Mouse (Mus musculus) inflammation-experienced regulatory T-cells, adult 6 months (primary cell): ENCODE measurements around the gene Ifngr2. TPM values are rescaled to one million over a fixed set of nuclear protein-coding genes. Genes with fewer than 3 reads are reported as not detected.

Experiments
- ATAC-seq: one replicate; pipeline ENCODE4 v1.8.0; 2017
- polyA plus RNA-seq, 3 experiments: library from polyadenylated mRNA; unstranded; fragments of 100-300 nt; shearing (Covaris generic); gene quantifications; one replicate each; pipeline ENCODE4 v1.2.1; 2017

The Ifngr2 gene
- polyA plus RNA-seq, 3 experiments from 2014 or later, result 3.4 to 30.9 (median 14.7) TPM

- ATAC-seq, result no peak
Observed at GRCm38 (mm10) chr16:91537065-91537464, 9.8 kb upstream of the Ifngr2 start.

- no peak for ATAC-seq
Observed at GRCm38 (mm10) chr16:91538051-91538450, 8.8 kb upstream of the Ifngr2 start.

GRCm38 (mm10) chr16:91538513-91538912 lies 8.4 kb upstream of the Ifngr2 start:
- no peak for ATAC-seq

GRCm38 (mm10) chr16:91541573-91542081 lies 5.2 kb upstream of the Ifngr2 start:
- ATAC-seq, result peak; percentile 33

GRCm38 (mm10) chr16:91543619-91544018 lies 3.3 kb upstream of the Ifngr2 start:
- ATAC-seq, result no peak

GRCm38 (mm10) chr16:91545597-91546281 lies 1.1 kb upstream of the Ifngr2 start:
- ATAC-seq, result peak; percentile 57

GRCm38 (mm10) chr16:91546391-91546835 lies 459 bp upstream of the Ifngr2 start:
- ATAC-seq, result no peak

- ATAC-seq, result no peak
Observed at GRCm38 (mm10) chr16:91547974-91548373, 1.1 kb downstream of the Ifngr2 start.

- ATAC-seq, result no peak
Observed at GRCm38 (mm10) chr16:91548586-91548985, 1.7 kb downstream of the Ifngr2 start.

GRCm38 (mm10) chr16:91548996-91549395 lies 2.1 kb downstream of the Ifngr2 start:
- no peak for ATAC-seq

- no peak for ATAC-seq
Observed at GRCm38 (mm10) chr16:91549616-91550015, 2.7 kb downstream of the Ifngr2 start.

- ATAC-seq, result no peak
Observed at GRCm38 (mm10) chr16:91551081-91551524, 4.2 kb downstream of the Ifngr2 start.

- no peak for ATAC-seq
Observed at GRCm38 (mm10) chr16:91552072-91552471, 5.2 kb downstream of the Ifngr2 start.

- ATAC-seq, result peak; percentile 65
Observed at GRCm38 (mm10) chr16:91553625-91554024, 6.8 kb downstream of the Ifngr2 start.

- ATAC-seq, result no peak
Observed at GRCm38 (mm10) chr16:91555017-91555605, 8.2 kb downstream of the Ifngr2 start.

GRCm38 (mm10) chr16:91556659-91557058 lies 9.8 kb downstream of the Ifngr2 start:
- no peak for ATAC-seq

- ATAC-seq, result no peak
Observed at GRCm38 (mm10) chr16:91557214-91557613, 10.3 kb downstream of the Ifngr2 start.

- no peak for ATAC-seq
Observed at GRCm38 (mm10) chr16:91557693-91558092, 10.8 kb downstream of the Ifngr2 start.

GRCm38 (mm10) chr16:91561099-91561498 lies 14.2 kb downstream of the Ifngr2 start:
- no peak for ATAC-seq

- no peak for ATAC-seq
Observed at GRCm38 (mm10) chr16:91561541-91562457, 14.9 kb downstream of the Ifngr2 start.

- ATAC-seq, result no peak
Observed at GRCm38 (mm10) chr16:91564580-91565291, 17.9 kb downstream of the Ifngr2 start.

GRCm38 (mm10) chr16:91565292-91565951 lies 18.6 kb downstream of the Ifngr2 start:
- ATAC-seq, result no peak
